Mouse (Mus musculus): ENCODE data around the gene Lrrc75b. TPM values are rescaled to one million over a fixed set of nuclear protein-coding genes. Genes with fewer than 3 reads are reported as not detected.
A peak's percentile ranks its signal among the peaks of the same experiment; 100 is the strongest.
"Not testable (repeated sequence)": the region's sequence is repeated elsewhere in the genome, so short reads cannot be mapped to it uniquely, and the experiment has no call there.

Lrrc75b gene
- polyA plus RNA-seq, 1 experiment from 2014 or later: 0.06 TPM

- H3K27me3 ChIP-seq (ENCODE audit: control insufficient read depth, insufficient read depth, low read depth, low read length); H3K4me2 ChIP-seq (ENCODE audit: low read depth, low read length); H3K4me1 ChIP-seq (ENCODE audit: control insufficient read depth, low read depth, low read length); H3K9ac ChIP-seq (ENCODE audit: low read depth, low read length); ATAC-seq (ENCODE audit: low read depth); H3K9me3 ChIP-seq (replicated peaks; ENCODE audit: control insufficient read depth, low read length); H3K4me3 ChIP-seq (ENCODE audit: low read depth, low read length): not testable (repeated sequence)
- 75% methylated on average over 3 of the region's 3 CpGs for WGBS (ENCODE audit: insufficient replicate concordance)
- H3K36me3 ChIP-seq (ENCODE audit: control insufficient read depth, insufficient read depth): peaks cover 48% of the 10 kb centered on the region
- peak overlapping the region; percentile 77; the same call in 1 of the 2 replicates for H3K27ac ChIP-seq (ENCODE audit: low read length)
Measured at GRCm38 (mm10) chr10:75505928-75506327, 54.2 kb downstream of the Lrrc75b start.

GRCm38 (mm10) chr10:75505130-75505495 is 55.0 kb downstream of the Lrrc75b start:
- Histone ChIP-seq H3K9me3 (replicated peaks; ENCODE audit: control insufficient read depth, low read length) (peaks cover 2% of the 10 kb centered on the region; the same call in 1 of the 2 replicates), H3K27ac (ENCODE audit: low read length) (peak overlapping the region; percentile 77), H3K36me3 (ENCODE audit: control insufficient read depth, insufficient read depth) (peaks cover 40% of the 10 kb centered on the region), H3K4me2 (ENCODE audit: low read depth, low read length) (no peak overlapping the region), H3K27me3 (ENCODE audit: control insufficient read depth, insufficient read depth, low read depth, low read length) (no peaks in the 10 kb centered on the region), H3K4me1 (ENCODE audit: control insufficient read depth, low read depth, low read length) (peaks cover 15% of the 10 kb centered on the region), H3K9ac (ENCODE audit: low read depth, low read length) (no peak overlapping the region), H3K4me3 (ENCODE audit: low read depth, low read length) (no peak overlapping the region)
- WGBS (ENCODE audit: insufficient replicate concordance): 54% methylated on average over 3 of the region's 3 CpGs
- 0 out of 2 replicates have a peak, but pooled peaks have one; percentile 14 for ATAC-seq (ENCODE audit: low read depth)

GRCm38 (mm10) chr10:75504234-75505129 is 55.6 kb downstream of the Lrrc75b start:
- no peak overlapping the region for H3K9ac ChIP-seq (ENCODE audit: low read depth, low read length)
- no peak overlapping the region for H3K4me3 ChIP-seq (ENCODE audit: low read depth, low read length)
- peak overlapping the region; percentile 77 for H3K27ac ChIP-seq (ENCODE audit: low read length)
- peaks cover 2% of the 10 kb centered on the region; the same call in 1 of the 2 replicates for H3K9me3 ChIP-seq (replicated peaks; ENCODE audit: control insufficient read depth, low read length)
- 57% methylated on average over 8 of the region's 8 CpGs for WGBS (ENCODE audit: insufficient replicate concordance)
- no peaks in the 10 kb centered on the region for H3K27me3 ChIP-seq (ENCODE audit: control insufficient read depth, insufficient read depth, low read depth, low read length)
- no peak overlapping the region for H3K4me2 ChIP-seq (ENCODE audit: low read depth, low read length)
- ATAC-seq (ENCODE audit: low read depth): peak; percentile 56
- peaks cover 19% of the 10 kb centered on the region for H3K4me1 ChIP-seq (ENCODE audit: control insufficient read depth, low read depth, low read length)
- peaks cover 33% of the 10 kb centered on the region for H3K36me3 ChIP-seq (ENCODE audit: control insufficient read depth, insufficient read depth)

- WGBS (ENCODE audit: insufficient replicate concordance): 72% methylated on average over 7 of the region's 7 CpGs
Measured at GRCm38 (mm10) chr10:75503692-75504091, 56.4 kb downstream of the Lrrc75b start.

GRCm38 (mm10) chr10:75501641-75502040 is 58.5 kb downstream of the Lrrc75b start:
- H3K27me3 ChIP-seq (ENCODE audit: control insufficient read depth, insufficient read depth, low read depth, low read length): no peaks in the 10 kb centered on the region
- ATAC-seq (ENCODE audit: low read depth): no peak
- no peak overlapping the region for H3K4me3 ChIP-seq (ENCODE audit: low read depth, low read length)
- peaks cover 5% of the 10 kb centered on the region for H3K36me3 ChIP-seq (ENCODE audit: control insufficient read depth, insufficient read depth)
- H3K9ac ChIP-seq (ENCODE audit: low read depth, low read length): no peak overlapping the region
- no peak overlapping the region for H3K4me2 ChIP-seq (ENCODE audit: low read depth, low read length)
- peaks cover 2% of the 10 kb centered on the region; the same call in 1 of the 2 replicates for H3K9me3 ChIP-seq (replicated peaks; ENCODE audit: control insufficient read depth, low read length)
- no peak overlapping the region for H3K27ac ChIP-seq (ENCODE audit: low read length)
- H3K4me1 ChIP-seq (ENCODE audit: control insufficient read depth, low read depth, low read length): peaks cover 19% of the 10 kb centered on the region
- 82% methylated on average over 1 of the region's 1 CpGs for WGBS (ENCODE audit: insufficient replicate concordance)

More at GRCm38 (mm10) chr10:75503692-75504091, 56.4 kb downstream of the Lrrc75b start:
- H3K4me1 ChIP-seq (ENCODE audit: control insufficient read depth, low read depth, low read length): peaks cover 19% of the 10 kb centered on the region
- H3K4me3 ChIP-seq (ENCODE audit: low read depth, low read length): no peak overlapping the region
- no peak overlapping the region for H3K27ac ChIP-seq (ENCODE audit: low read length)
- no peak for ATAC-seq (ENCODE audit: low read depth)
- no peak overlapping the region for H3K9ac ChIP-seq (ENCODE audit: low read depth, low read length)
- H3K4me2 ChIP-seq (ENCODE audit: low read depth, low read length): no peak overlapping the region
- peaks cover 2% of the 10 kb centered on the region; the same call in 1 of the 2 replicates for H3K9me3 ChIP-seq (replicated peaks; ENCODE audit: control insufficient read depth, low read length)
- peaks cover 25% of the 10 kb centered on the region for H3K36me3 ChIP-seq (ENCODE audit: control insufficient read depth, insufficient read depth)
- H3K27me3 ChIP-seq (ENCODE audit: control insufficient read depth, insufficient read depth, low read depth, low read length): no peaks in the 10 kb centered on the region

GRCm38 (mm10) chr10:75500345-75500744 is 59.8 kb downstream of the Lrrc75b start:
- H3K9me3 ChIP-seq (replicated peaks; ENCODE audit: control insufficient read depth, low read length): peaks cover 2% of the 10 kb centered on the region; the same call in 1 of the 2 replicates
- 46% methylated on average over 7 of the region's 7 CpGs for WGBS (ENCODE audit: insufficient replicate concordance)
- H3K9ac ChIP-seq (ENCODE audit: low read depth, low read length): peak overlapping the region; percentile 20; the same call in 1 of the 2 replicates
- H3K4me3 ChIP-seq (ENCODE audit: low read depth, low read length): no peak overlapping the region
- no peaks in the 10 kb centered on the region for H3K27me3 ChIP-seq (ENCODE audit: control insufficient read depth, insufficient read depth, low read depth, low read length)
- peak; percentile 80 for ATAC-seq (ENCODE audit: low read depth)
- H3K4me1 ChIP-seq (ENCODE audit: control insufficient read depth, low read depth, low read length): peaks cover 19% of the 10 kb centered on the region
- peak overlapping the region; percentile 23 for H3K4me2 ChIP-seq (ENCODE audit: low read depth, low read length)
- peak overlapping the region; percentile 38; the same call in 1 of the 2 replicates for H3K27ac ChIP-seq (ENCODE audit: low read length)
- peaks cover 2% of the 10 kb centered on the region; the same call in 1 of the 2 replicates for H3K36me3 ChIP-seq (ENCODE audit: control insufficient read depth, insufficient read depth)

Other genes starting within 250 kb of the Lrrc75b start
- 1.9 and 2.0 TPM in 2 replicates for gene Adora2a, start 243.5 kb downstream of the Lrrc75b start, polyA plus RNA-seq (2015; fragmentation: Nextera tagmentation; extraction: Ambion mirVana)
- gene Upb1, start 159.2 kb downstream of the Lrrc75b start, polyA plus RNA-seq (2015; fragmentation: Nextera tagmentation; extraction: Ambion mirVana): 29.5 and 40.4 TPM in 2 replicates
- 56.9 and 61.7 TPM in 2 replicates for gene Snrpd3, start 42.8 kb downstream of the Lrrc75b start, polyA plus RNA-seq (2015; fragmentation: Nextera tagmentation; extraction: Ambion mirVana)
- gene Gucd1, start 42.4 kb downstream of the Lrrc75b start, polyA plus RNA-seq (2015; fragmentation: Nextera tagmentation; extraction: Ambion mirVana): 64.4 and 69.3 TPM in 2 replicates
- gene Ggt1, start 1.3 kb upstream of the Lrrc75b start, polyA plus RNA-seq (2015; fragmentation: Nextera tagmentation; extraction: Ambion mirVana): 27.7 and 40.9 TPM in 2 replicates
- 0.77 and 0.98 TPM in 2 replicates for gene Ggt5, start 29.0 kb upstream of the Lrrc75b start, polyA plus RNA-seq (2015; fragmentation: Nextera tagmentation; extraction: Ambion mirVana)
- 1.8 and 2.3 TPM in 2 replicates for gene Susd2, start 83.7 kb upstream of the Lrrc75b start, polyA plus RNA-seq (2015; fragmentation: Nextera tagmentation; extraction: Ambion mirVana)
- 11.6 and 13.6 TPM in 2 replicates for gene Cabin1, start 204.0 kb upstream of the Lrrc75b start, polyA plus RNA-seq (2015; fragmentation: Nextera tagmentation; extraction: Ambion mirVana)
- 222 and 239 TPM in 2 replicates for gene Ddt, start 213.1 kb upstream of the Lrrc75b start, polyA plus RNA-seq (2015; fragmentation: Nextera tagmentation; extraction: Ambion mirVana)
- gene Gm20441, start 220.6 kb upstream of the Lrrc75b start, polyA plus RNA-seq (2015; fragmentation: Nextera tagmentation; extraction: Ambion mirVana): 0.18 TPM in 1 of 2 replicates, not detected in the other
- gene Gstt3, start 221.1 kb upstream of the Lrrc75b start, polyA plus RNA-seq (2015; fragmentation: Nextera tagmentation; extraction: Ambion mirVana): 14.1 and 16.3 TPM in 2 replicates
- gene Gstt1, start 238.3 kb upstream of the Lrrc75b start, polyA plus RNA-seq (2015; fragmentation: Nextera tagmentation; extraction: Ambion mirVana): 181 and 217 TPM in 2 replicates

Data from liver, embryonic 16.5 days (tissue).